Mouse (Mus musculus) limb, embryonic 14.5 days (tissue): ENCODE measurements at regions not wholly inside any gene's neighbourhood (a gene's known extent, or its start where the extent isn't known, plus 50 kb on each side); places are given as distances from the start of the nearest gene placed in this dataset.

Source experiments
- ATAC-seq: fragments of 200-750 bp; cut with Nextera tagmentation; 2 replicates; pipeline ENCODE4 v1.8.0; 2017; ENCODE audit warnings: low read depth, moderate number of reproducible peaks, moderate TSS enrichment; ENCODE audit not compliant: low FRiP score
- DNase-seq: peaks from one replicate; pipeline ENCODE4 v3.0.0-alpha.2; 2015; ENCODE audit warnings: low spot score
- H3K27ac ChIP-seq: fragments of 300-500 bp; sonication (generic); replicated peaks from 2 replicates; pipeline ENCODE4 v1.5.1; 2014; ENCODE audit warnings: low read depth, mild to moderate bottlenecking, low read length, moderate library complexity, mixed read lengths
- H3K27me3 ChIP-seq: fragments of 300-500 bp; sonication (generic); 2 replicates; pipeline ENCODE4 v1.6.1; 2014; ENCODE audit warnings: low read length, mixed read lengths; ENCODE audit not compliant: control insufficient read depth, insufficient read depth
- H3K36me3 ChIP-seq: fragments of 300-500 bp; sonication (generic); 2 replicates; pipeline ENCODE4 v1.6.1; 2014; ENCODE audit warnings: mild to moderate bottlenecking, low read length, moderate library complexity, mixed read lengths; ENCODE audit not compliant: control insufficient read depth, insufficient read depth
- H3K4me1 ChIP-seq: fragments of 300-500 bp; sonication (generic); 2 replicates; pipeline ENCODE4 v1.6.1; 2014; ENCODE audit warnings: antibody characterized with exemption, low read length, mixed read lengths; ENCODE audit not compliant: control insufficient read depth, insufficient read depth
- H3K4me2 ChIP-seq: fragments of 300-500 bp; sonication (generic); replicated peaks from 2 replicates; pipeline ENCODE4 v1.6.1; 2014; ENCODE audit warnings: low read depth, mild to moderate bottlenecking, low read length, moderate library complexity; ENCODE audit not compliant: severe bottlenecking
- H3K4me3 ChIP-seq: fragments of 300-500 bp; sonication (generic); replicated peaks from 2 replicates; pipeline ENCODE4 v1.5.1; 2014; ENCODE audit warnings: low read length
- H3K9ac ChIP-seq: fragments of 300-500 bp; sonication (generic); 2 replicates; pipeline ENCODE4 v1.6.1; 2014; ENCODE audit warnings: mild to moderate bottlenecking, low read depth, low read length, moderate library complexity; ENCODE audit not compliant: severe bottlenecking
- H3K9me3 ChIP-seq: fragments of 300-500 bp; sonication (generic); 2 replicates; pipeline ENCODE4 v1.6.1; 2016; ENCODE audit warnings: low read length; ENCODE audit not compliant: control insufficient read depth
- POLR2A ChIP-seq: fragments of 200-500 bp; IDR thresholded peaks from 2 replicates; pipeline ENCODE4 v1.8.0; 2012; ENCODE audit warnings: inconsistent platforms, mild to moderate bottlenecking, moderate library complexity, borderline replicate concordance; ENCODE audit not compliant: insufficient read depth, insufficient read length; ENCODE audit errors: extremely low read depth
- WGBS: fragments of 180-500 bp; shearing (Covaris S2); extraction: QIAGEN DNeasy Blood & Tissue Kit; methylation state at CpG from one replicate; pipeline ENCODE4 v1.1.7; 2014; 5-methylcytosine and 5-hydroxymethylcytosine counted together

DNA sequence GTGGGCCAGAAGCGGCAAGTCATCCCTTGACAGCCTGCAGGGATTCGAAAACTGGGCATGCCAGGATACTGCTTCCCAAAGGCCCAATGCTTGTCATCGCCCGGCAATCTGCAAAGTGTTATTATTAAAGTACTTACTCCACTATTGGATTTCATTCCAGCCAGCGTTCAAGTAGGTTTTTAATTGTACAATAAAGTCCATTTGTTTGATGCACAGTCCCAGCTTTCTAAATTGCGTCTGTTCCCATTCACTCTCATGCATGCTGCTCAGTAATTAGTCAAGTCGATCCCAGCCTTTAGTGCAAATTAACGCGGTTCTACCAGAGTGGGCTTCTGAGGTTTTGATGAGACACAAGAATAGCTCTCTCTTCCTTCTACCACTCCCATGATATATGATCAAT lies 131.9 kb upstream of the Kirrel3 start:
- ATAC-seq (no peak), DNase-seq (no peak)
- H3K27me3 ChIP-seq: no peaks in the 10 kb centered on the region
- no peak overlapping the region for H3K4me2 ChIP-seq
- H3K27ac ChIP-seq: no peak overlapping the region
- H3K4me3 ChIP-seq: no peak overlapping the region
- WGBS: 52% methylated on average over 9 of the region's 9 CpGs
- no peaks in the 10 kb centered on the region for H3K4me1 ChIP-seq
- no peak overlapping the region for H3K9ac ChIP-seq
- no peaks in the 10 kb centered on the region for H3K9me3 ChIP-seq
- H3K36me3 ChIP-seq: no peaks in the 10 kb centered on the region
- no peak for TF ChIP-seq POLR2A

DNA sequence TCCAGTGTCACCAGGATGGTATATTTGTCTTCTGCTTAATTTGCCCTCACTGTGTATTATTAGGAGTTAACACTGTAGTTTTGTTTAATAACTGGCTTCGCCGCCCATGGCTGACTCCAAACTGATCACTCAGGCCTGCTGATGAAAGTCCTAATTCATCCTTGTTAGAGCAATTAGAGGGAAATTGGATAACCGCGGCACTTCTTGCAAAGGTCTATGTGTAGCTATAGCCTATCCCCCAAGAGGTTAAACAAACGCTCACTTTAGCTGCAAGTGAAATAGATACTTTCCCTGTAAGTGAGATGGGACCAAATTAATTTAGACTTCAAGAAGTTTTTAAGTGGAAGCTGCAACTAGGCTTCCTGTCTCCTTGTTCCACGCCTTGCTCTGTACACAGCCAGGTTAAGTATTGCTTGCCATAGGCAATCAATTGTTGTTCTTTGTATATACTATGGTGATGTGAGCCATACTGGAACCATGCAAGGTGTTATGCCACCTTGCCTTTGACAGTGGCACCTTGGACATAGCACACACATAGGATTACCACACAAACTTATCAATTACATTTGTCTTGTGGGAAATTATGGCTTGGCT lies 130.9 kb upstream of the Kirrel3 start:
- no peaks in the 10 kb centered on the region for H3K27me3 ChIP-seq
- DNase-seq (no peak), ATAC-seq (no peak)
- H3K9ac ChIP-seq: no peak overlapping the region
- no peaks in the 10 kb centered on the region for H3K4me1 ChIP-seq
- WGBS: 76% methylated on average over 6 of the region's 6 CpGs
- H3K4me3 ChIP-seq: no peak overlapping the region
- no peak for TF ChIP-seq POLR2A
- H3K4me2 ChIP-seq: no peak overlapping the region
- no peaks in the 10 kb centered on the region for H3K36me3 ChIP-seq
- H3K9me3 ChIP-seq: no peaks in the 10 kb centered on the region
- no peak overlapping the region for H3K27ac ChIP-seq

DNA sequence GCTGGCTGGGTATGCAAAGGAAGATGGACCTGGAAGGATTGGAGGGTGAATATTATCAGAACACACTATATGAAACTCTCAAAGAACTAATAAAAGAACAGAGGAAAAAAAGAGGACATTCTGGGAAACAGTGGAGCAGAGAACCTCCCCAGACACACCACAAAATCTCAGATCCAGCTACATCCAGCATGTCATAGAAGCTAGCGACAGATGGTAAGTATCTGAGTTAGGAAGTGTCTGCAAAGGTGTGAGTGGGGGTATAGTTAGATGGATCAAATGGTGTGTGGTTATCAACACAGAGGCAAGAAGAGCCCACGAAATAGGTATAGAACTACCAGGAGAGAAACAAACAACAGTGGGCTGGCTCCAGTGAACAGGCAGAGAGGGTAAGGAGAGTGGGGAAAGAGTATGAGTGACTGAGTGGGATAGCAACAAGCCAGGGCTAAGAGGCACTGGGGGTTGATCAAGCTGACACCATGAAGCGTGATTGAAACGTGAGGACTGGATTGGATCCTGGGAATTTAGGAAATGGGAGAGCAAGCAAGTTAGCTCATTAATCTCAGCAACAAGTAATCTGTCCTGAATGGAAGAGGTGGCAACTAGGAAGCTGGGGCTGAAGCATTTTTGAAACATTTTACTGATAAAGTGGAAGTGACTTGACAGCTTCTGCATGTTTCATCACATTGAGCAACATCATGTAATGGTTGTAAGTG lies 114.9 kb upstream of the Kirrel3 start:
- Histone ChIP-seq H3K4me2 (no peak overlapping the region), H3K27ac (no peak overlapping the region), H3K27me3 (no peaks in the 10 kb centered on the region), H3K36me3 (no peaks in the 10 kb centered on the region), H3K4me3 (no peak overlapping the region), H3K9ac (no peak overlapping the region), H3K9me3 (no peaks in the 10 kb centered on the region), H3K4me1 (no peaks in the 10 kb centered on the region)
- no peak for ATAC-seq
- 65% methylated on average over 4 of the region's 4 CpGs for WGBS
- DNase-seq: no peak
- TF ChIP-seq POLR2A: no peak

DNA sequence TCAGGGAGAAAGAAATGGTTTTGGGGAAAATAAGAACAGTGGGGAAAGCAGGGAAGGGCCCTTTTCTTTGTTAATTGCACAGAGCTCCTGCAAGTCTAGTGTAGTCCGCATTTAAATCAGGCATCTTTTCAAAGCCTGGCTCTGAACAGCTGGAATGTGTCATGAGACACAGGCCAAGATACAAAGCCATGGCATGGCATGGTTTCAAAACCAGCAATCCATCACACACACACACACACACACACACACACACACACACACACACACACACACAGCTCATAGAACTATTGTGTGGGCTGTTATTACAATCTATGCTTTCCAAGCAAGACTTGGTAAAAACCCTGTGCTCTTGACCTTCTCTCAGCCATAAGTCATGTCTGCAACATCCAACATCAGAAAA lies 110.5 kb upstream of the Kirrel3 start:
- Histone ChIP-seq H3K27ac (no peak overlapping the region), H3K4me2 (no peak overlapping the region), H3K27me3 (no peaks in the 10 kb centered on the region), H3K9ac (no peak overlapping the region), H3K4me1 (no peaks in the 10 kb centered on the region), H3K4me3 (no peak overlapping the region), H3K9me3 (no peaks in the 10 kb centered on the region), H3K36me3 (no peaks in the 10 kb centered on the region)
- TF ChIP-seq POLR2A: no peak
- no peak for ATAC-seq
- DNase-seq: no peak
- WGBS: 74% methylated on average over 1 of the region's 1 CpGs

DNA sequence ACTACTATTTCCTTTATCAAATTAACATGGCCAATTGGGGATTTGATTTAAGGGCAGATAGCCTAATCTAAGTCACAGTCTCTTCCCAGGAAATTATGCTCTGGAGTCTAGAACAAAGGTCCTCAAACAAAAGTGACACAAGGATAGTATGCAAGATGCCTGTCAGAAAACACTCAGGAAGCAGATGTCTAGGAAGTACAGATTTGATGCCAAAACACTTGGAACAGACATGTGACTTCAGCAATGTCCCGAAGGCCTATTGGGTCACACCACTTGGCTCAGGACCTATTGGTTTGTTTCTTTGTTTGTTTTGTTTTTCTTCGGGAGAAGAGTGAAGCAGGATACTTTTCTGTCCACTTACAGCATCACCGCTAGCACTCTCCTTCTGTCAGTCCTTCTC lies 105.7 kb upstream of the Kirrel3 start:
- no peak overlapping the region for H3K4me3 ChIP-seq
- DNase-seq (no peak), ATAC-seq (no peak)
- TF ChIP-seq POLR2A: no peak
- 93% methylated on average over 3 of the region's 3 CpGs for WGBS
- H3K36me3 ChIP-seq: no peaks in the 10 kb centered on the region
- no peak overlapping the region for H3K9ac ChIP-seq
- no peaks in the 10 kb centered on the region for H3K9me3 ChIP-seq
- no peak overlapping the region for H3K27ac ChIP-seq
- no peaks in the 10 kb centered on the region for H3K27me3 ChIP-seq
- no peak overlapping the region for H3K4me2 ChIP-seq
- H3K4me1 ChIP-seq: no peaks in the 10 kb centered on the region
